Comparison of ENCODE assay signal across 11 mouse cellular contexts in genomic region chr2:60672973-60673954, GRCm38 (mm10). TPM values are rescaled to one million over a fixed set of nuclear protein-coding genes. Genes with fewer than 3 reads are reported as not detected.
DNase-seq lines count a peak whose midpoint lies in the region; ATAC-seq lines count a peak whose summit lies in the region.
"Had no signal": no experiment of that assay in that cellular context is flagged by ENCODE, and none has a peak within 500 bp of the region (broad histone marks: within the 10 kb centered on the region; RNA-seq: fewer than 3 reads in every experiment).

No protein-coding gene starts in this region.

- no peak for DNase-seq in lung, postnatal 4 days
- DNase-seq in embryo, embryonic 10 days (ENCODE audit: low spot score) = no peak
- no peak for DNase-seq in urinary bladder, adult 18-20 months (ENCODE audit: low spot score in 2 of 2)
- DNase-seq in c-Kit-positive CD71-positive TER-119-positive erythroid progenitor cells, embryonic 14.5 days (ENCODE audit: low spot score) = no peak
- DNase-seq: adrenal gland, adult 2 months; heart, postnatal 10 days had no signal

- peak overlapping the region; percentile 11; the same call in 1 of the 2 replicates for H3K4me2 ChIP-seq in forebrain, embryonic 13.5 days
- no peak overlapping the region for H3K4me2 ChIP-seq in forebrain, embryonic 15.5 days (replicated peaks)
- H3K4me2 ChIP-seq in lung, embryonic 16.5 days (ENCODE audit: low read depth, low read length) = peak overlapping the region; percentile 50
- H3K4me2 ChIP-seq in midbrain, embryonic 13.5 days (replicated peaks) = peak overlapping the region; percentile 21

- peaks cover 8% of the 10 kb centered on the region; the same call in 1 of the 2 replicates for H3K4me1 ChIP-seq in forebrain, embryonic 13.5 days
- H3K4me1 ChIP-seq in forebrain, embryonic 15.5 days = peaks cover 2% of the 10 kb centered on the region; the same call in 1 of the 2 replicates
- H3K4me1 ChIP-seq in lung, embryonic 16.5 days (replicated peaks; ENCODE audit: control insufficient read depth, insufficient read depth, low read length) = no peaks in the 10 kb centered on the region
- H3K4me1 ChIP-seq in midbrain, embryonic 13.5 days (replicated peaks) = peaks cover 10% of the 10 kb centered on the region

- 28% methylated on average over 17 of the region's 17 CpGs for WGBS in forebrain, embryonic 13.5 days
- WGBS in forebrain, embryonic 15.5 days = 30% methylated on average over 17 of the region's 17 CpGs
- WGBS in lung, embryonic 16.5 days = 31% methylated on average over 17 of the region's 17 CpGs
- WGBS in midbrain, embryonic 13.5 days = 31% methylated on average over 17 of the region's 17 CpGs

- H3K27ac ChIP-seq in forebrain, embryonic 13.5 days = no peak overlapping the region
- H3K27ac ChIP-seq in forebrain, embryonic 15.5 days (replicated peaks) = no peak overlapping the region
- peak overlapping the region; percentile 67 for H3K27ac ChIP-seq in lung, embryonic 16.5 days (ENCODE audit: low read length)
- H3K27ac ChIP-seq in midbrain, embryonic 13.5 days = no peak overlapping the region

- no peak overlapping the region for H3K9ac ChIP-seq in forebrain, embryonic 13.5 days
- no peak overlapping the region for H3K9ac ChIP-seq in forebrain, embryonic 15.5 days (replicated peaks)
- H3K9ac ChIP-seq in lung, embryonic 16.5 days (ENCODE audit: low read length) = peak overlapping the region; percentile 59
- H3K9ac ChIP-seq in midbrain, embryonic 13.5 days (replicated peaks) = no peak overlapping the region

- H3K9me3 ChIP-seq in forebrain, embryonic 13.5 days (replicated peaks) = no peaks in the 10 kb centered on the region
- no peaks in the 10 kb centered on the region for H3K9me3 ChIP-seq in forebrain, embryonic 15.5 days
- H3K9me3 ChIP-seq in lung, embryonic 16.5 days (ENCODE audit: control insufficient read depth, low read length) = no peaks in the 10 kb centered on the region
- no peaks in the 10 kb centered on the region for H3K9me3 ChIP-seq in midbrain, embryonic 13.5 days

- H3K4me3 ChIP-seq in forebrain, embryonic 13.5 days = no peak overlapping the region
- no peak overlapping the region for H3K4me3 ChIP-seq in forebrain, embryonic 15.5 days
- peak overlapping the region; percentile 36 for H3K4me3 ChIP-seq in lung, embryonic 16.5 days (ENCODE audit: low read length)
- H3K4me3 ChIP-seq in midbrain, embryonic 13.5 days (replicated peaks) = no peak overlapping the region

- no peak for ATAC-seq in forebrain, embryonic 13.5 days
- ATAC-seq in forebrain, embryonic 15.5 days (replicated peaks) = no peak
- no peak for ATAC-seq in lung, embryonic 16.5 days (ENCODE audit: low read depth)
- no peak for ATAC-seq in midbrain, embryonic 13.5 days
- ATAC-seq: forebrain, embryonic 16.5 days had no signal

- no peaks in the 10 kb centered on the region; the same call in 1 of the 2 replicates for H3K27me3 ChIP-seq in forebrain, embryonic 13.5 days
- H3K27me3 ChIP-seq in forebrain, embryonic 15.5 days = no peaks in the 10 kb centered on the region
- no peaks in the 10 kb centered on the region for H3K27me3 ChIP-seq in lung, embryonic 16.5 days (ENCODE audit: control insufficient read depth, insufficient read depth, low read depth, low read length)
- no peaks in the 10 kb centered on the region for H3K27me3 ChIP-seq in midbrain, embryonic 13.5 days

- H3K36me3 ChIP-seq in forebrain, embryonic 13.5 days (ENCODE audit: poor library complexity, severe bottlenecking) = no peaks in the 10 kb centered on the region
- no peaks in the 10 kb centered on the region for H3K36me3 ChIP-seq in forebrain, embryonic 15.5 days
- H3K36me3 ChIP-seq in lung, embryonic 16.5 days (ENCODE audit: control insufficient read depth, insufficient read depth, low read length) = no peaks in the 10 kb centered on the region
- H3K36me3 ChIP-seq in midbrain, embryonic 13.5 days = no peaks in the 10 kb centered on the region

RNA-seq across cellular contexts. Expression of gene Itgb6, which starts 49.2 kb away (rescaled TPM):
- polyA plus RNA-seq in forebrain, embryonic 13.5 days (2015; fragmentation: Nextera tagmentation; extraction: Ambion mirVana) = not detected in 2 replicates
- polyA plus RNA-seq in forebrain, embryonic 15.5 days (2015; fragmentation: Nextera tagmentation; extraction: Ambion mirVana) = not detected in 2 replicates
- 10.0 and 12.4 TPM in 2 replicates for polyA plus RNA-seq in lung, embryonic 16.5 days (2015; fragmentation: Nextera tagmentation; extraction: Ambion mirVana)
- not detected in 2 replicates for polyA plus RNA-seq in midbrain, embryonic 13.5 days (2015; fragmentation: Nextera tagmentation; extraction: Ambion mirVana)
- polyA plus RNA-seq: adrenal gland, adult 2 months; forebrain, embryonic 16.5 days had no signal

Comparison
In these comparisons a context has a peak if more than half of its experiments do, and no peak if none do; other contexts are left out.
1. RNA of gene Itgb6, which starts 49.2 kb away (polyA plus RNA-seq): 10.0 to 12.4 TPM in lung, embryonic 16.5 days; not detected in forebrain, embryonic 13.5 days, not detected in forebrain, embryonic 15.5 days and not detected in midbrain, embryonic 13.5 days; every median in the first group is over 10 times any median in the second.